Mouse (Mus musculus): ENCODE measurements around the gene Ier5. TPM values are rescaled to one million over a fixed set of nuclear protein-coding genes. Genes with fewer than 3 reads are reported as not detected.

Gene Ier5
- polyA plus RNA-seq, 1 experiment from 2014 or later: 7.3 TPM

- Histone ChIP-seq H3K9me3 (replicated peaks; ENCODE audit: control insufficient read depth, low read length) (no peaks in the 10 kb centered on the region), H3K4me2 (peak overlapping the region; percentile 29), H3K4me1 (ENCODE audit: control insufficient read depth, insufficient read depth, low read length) (peaks cover 22% of the 10 kb centered on the region), H3K9ac (ENCODE audit: low read depth, low read length) (0 out of 2 replicates have a peak overlapping the region, but pooled peaks have one; percentile 31), H3K36me3 (ENCODE audit: control insufficient read depth, insufficient read depth, low read length) (no peaks in the 10 kb centered on the region), H3K27me3 (ENCODE audit: control insufficient read depth, insufficient read depth, low read length) (no peaks in the 10 kb centered on the region), H3K27ac (ENCODE audit: low read depth, low read length) (peak overlapping the region; percentile 54), H3K4me3 (ENCODE audit: low read depth, low read length) (no peak overlapping the region)
- WGBS (ENCODE audit: insufficient replicate concordance): 10% methylated on average over 14 of the region's 14 CpGs
- peak; percentile 64; the same call in 1 of the 2 replicates for ATAC-seq (replicated peaks; ENCODE audit: insufficient number of reproducible peaks, low FRiP score, low TSS enrichment)
Measured at GRCm38 (mm10) chr1:155059505-155059904, 39.9 kb downstream of the Ier5 start.

DNA sequence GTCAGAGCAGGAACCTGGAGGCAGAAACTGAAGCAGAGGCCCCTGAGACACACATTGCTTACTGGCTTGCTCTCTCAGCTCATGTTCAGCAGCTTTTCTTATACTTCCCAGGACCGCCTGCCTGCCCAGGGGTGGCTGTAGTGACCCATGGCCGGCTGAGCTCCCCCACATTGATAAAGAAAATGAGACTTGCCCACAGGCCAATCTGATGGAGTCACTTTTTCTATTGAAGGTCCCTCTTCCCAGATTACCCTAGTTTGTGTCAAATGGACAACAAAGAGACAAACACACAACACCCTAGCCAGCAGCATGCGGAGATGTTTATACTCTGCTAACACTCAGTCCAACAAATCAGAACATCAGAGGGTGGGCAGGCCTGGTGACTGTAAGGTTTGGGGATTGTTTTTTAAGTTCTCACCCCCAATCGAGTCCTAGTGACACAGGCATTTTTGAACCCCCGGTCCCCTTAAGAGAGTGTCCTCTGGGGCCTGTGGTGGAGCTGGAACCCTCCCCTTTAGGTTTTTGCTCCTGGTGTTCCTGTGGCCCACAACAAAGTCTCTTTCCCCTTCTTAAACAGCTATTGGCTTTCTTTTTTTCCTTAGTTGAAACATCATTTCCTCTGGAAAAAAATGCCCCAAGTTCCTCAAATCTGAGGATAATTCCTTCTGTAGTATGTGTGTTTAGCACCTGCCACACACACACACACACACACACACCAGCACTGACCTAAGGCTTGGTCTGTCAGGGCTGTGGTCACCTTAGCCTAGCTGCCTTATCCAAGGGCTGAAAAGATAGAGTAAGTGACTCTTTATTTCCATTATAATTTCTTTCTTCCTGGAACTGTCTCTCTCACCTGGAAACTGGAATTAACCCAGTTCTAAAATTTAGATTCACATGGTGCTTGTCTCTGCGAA lies 41.1 kb downstream of the Ier5 start:
- Histone ChIP-seq H3K4me1 (ENCODE audit: control insufficient read depth, insufficient read depth, low read length) (peaks cover 23% of the 10 kb centered on the region), H3K4me3 (ENCODE audit: low read depth, low read length) (no peak overlapping the region), H3K27ac (ENCODE audit: low read depth, low read length) (no peak overlapping the region), H3K36me3 (ENCODE audit: control insufficient read depth, insufficient read depth, low read length) (no peaks in the 10 kb centered on the region), H3K4me2 (no peak overlapping the region), H3K9me3 (replicated peaks; ENCODE audit: control insufficient read depth, low read length) (no peaks in the 10 kb centered on the region), H3K27me3 (ENCODE audit: control insufficient read depth, insufficient read depth, low read length) (no peaks in the 10 kb centered on the region), H3K9ac (ENCODE audit: low read depth, low read length) (no peak overlapping the region)
- ATAC-seq (replicated peaks; ENCODE audit: insufficient number of reproducible peaks, low FRiP score, low TSS enrichment): no peak
- WGBS (ENCODE audit: insufficient replicate concordance): 54% methylated on average over 6 of the region's 6 CpGs

- H3K27me3 ChIP-seq (ENCODE audit: control insufficient read depth, insufficient read depth, low read length): no peaks in the 10 kb centered on the region
- WGBS (ENCODE audit: insufficient replicate concordance): 97% methylated on average over 1 of the region's 1 CpGs
- H3K36me3 ChIP-seq (ENCODE audit: control insufficient read depth, insufficient read depth, low read length): no peaks in the 10 kb centered on the region
- no peak overlapping the region for H3K4me2 ChIP-seq
- H3K4me3 ChIP-seq (ENCODE audit: low read depth, low read length): no peak overlapping the region
- peaks cover 44% of the 10 kb centered on the region for H3K4me1 ChIP-seq (ENCODE audit: control insufficient read depth, insufficient read depth, low read length)
- no peak overlapping the region for H3K27ac ChIP-seq (ENCODE audit: low read depth, low read length)
- no peak overlapping the region for H3K9ac ChIP-seq (ENCODE audit: low read depth, low read length)
- H3K9me3 ChIP-seq (replicated peaks; ENCODE audit: control insufficient read depth, low read length): no peaks in the 10 kb centered on the region
- ATAC-seq (replicated peaks; ENCODE audit: insufficient number of reproducible peaks, low FRiP score, low TSS enrichment): no peak
Measured at GRCm38 (mm10) chr1:155056166-155056565, 43.3 kb downstream of the Ier5 start.

GRCm38 (mm10) chr1:155055041-155055440 lies 44.4 kb downstream of the Ier5 start:
- no peak for ATAC-seq (replicated peaks; ENCODE audit: insufficient number of reproducible peaks, low FRiP score, low TSS enrichment)
- no peaks in the 10 kb centered on the region for H3K27me3 ChIP-seq (ENCODE audit: control insufficient read depth, insufficient read depth, low read length)
- H3K36me3 ChIP-seq (ENCODE audit: control insufficient read depth, insufficient read depth, low read length): no peaks in the 10 kb centered on the region
- no peak overlapping the region for H3K9ac ChIP-seq (ENCODE audit: low read depth, low read length)
- 48% methylated on average over 3 of the region's 3 CpGs for WGBS (ENCODE audit: insufficient replicate concordance)
- H3K4me3 ChIP-seq (ENCODE audit: low read depth, low read length): no peak overlapping the region
- H3K9me3 ChIP-seq (replicated peaks; ENCODE audit: control insufficient read depth, low read length): no peaks in the 10 kb centered on the region
- H3K4me2 ChIP-seq: no peak overlapping the region
- peaks cover 48% of the 10 kb centered on the region for H3K4me1 ChIP-seq (ENCODE audit: control insufficient read depth, insufficient read depth, low read length)
- no peak overlapping the region for H3K27ac ChIP-seq (ENCODE audit: low read depth, low read length)

- 48% methylated on average over 6 of the region's 6 CpGs for WGBS (ENCODE audit: insufficient replicate concordance)
- H3K9ac ChIP-seq (ENCODE audit: low read depth, low read length): no peak overlapping the region
- no peak for ATAC-seq (replicated peaks; ENCODE audit: insufficient number of reproducible peaks, low FRiP score, low TSS enrichment)
- H3K27me3 ChIP-seq (ENCODE audit: control insufficient read depth, insufficient read depth, low read length): no peaks in the 10 kb centered on the region
- no peaks in the 10 kb centered on the region for H3K36me3 ChIP-seq (ENCODE audit: control insufficient read depth, insufficient read depth, low read length)
- no peak overlapping the region for H3K27ac ChIP-seq (ENCODE audit: low read depth, low read length)
- no peak overlapping the region for H3K4me3 ChIP-seq (ENCODE audit: low read depth, low read length)
- H3K4me2 ChIP-seq: no peak overlapping the region
- H3K4me1 ChIP-seq (ENCODE audit: control insufficient read depth, insufficient read depth, low read length): peaks cover 49% of the 10 kb centered on the region
- no peaks in the 10 kb centered on the region for H3K9me3 ChIP-seq (replicated peaks; ENCODE audit: control insufficient read depth, low read length)
Measured at GRCm38 (mm10) chr1:155054366-155054965, 45.0 kb downstream of the Ier5 start.

- H3K4me1 ChIP-seq (ENCODE audit: control insufficient read depth, insufficient read depth, low read length): peaks cover 46% of the 10 kb centered on the region
- H3K9ac ChIP-seq (ENCODE audit: low read depth, low read length): no peak overlapping the region
- H3K36me3 ChIP-seq (ENCODE audit: control insufficient read depth, insufficient read depth, low read length): no peaks in the 10 kb centered on the region
- H3K4me3 ChIP-seq (ENCODE audit: low read depth, low read length): no peak overlapping the region
- H3K27ac ChIP-seq (ENCODE audit: low read depth, low read length): peak overlapping the region; percentile 70
- 82% methylated on average over 1 of the region's 1 CpGs for WGBS (ENCODE audit: insufficient replicate concordance)
- no peaks in the 10 kb centered on the region for H3K9me3 ChIP-seq (replicated peaks; ENCODE audit: control insufficient read depth, low read length)
- H3K4me2 ChIP-seq: no peak overlapping the region
- H3K27me3 ChIP-seq (ENCODE audit: control insufficient read depth, insufficient read depth, low read length): no peaks in the 10 kb centered on the region
- ATAC-seq (replicated peaks; ENCODE audit: insufficient number of reproducible peaks, low FRiP score, low TSS enrichment): no peak
Measured at GRCm38 (mm10) chr1:155053296-155053695, 46.1 kb downstream of the Ier5 start.

DNA sequence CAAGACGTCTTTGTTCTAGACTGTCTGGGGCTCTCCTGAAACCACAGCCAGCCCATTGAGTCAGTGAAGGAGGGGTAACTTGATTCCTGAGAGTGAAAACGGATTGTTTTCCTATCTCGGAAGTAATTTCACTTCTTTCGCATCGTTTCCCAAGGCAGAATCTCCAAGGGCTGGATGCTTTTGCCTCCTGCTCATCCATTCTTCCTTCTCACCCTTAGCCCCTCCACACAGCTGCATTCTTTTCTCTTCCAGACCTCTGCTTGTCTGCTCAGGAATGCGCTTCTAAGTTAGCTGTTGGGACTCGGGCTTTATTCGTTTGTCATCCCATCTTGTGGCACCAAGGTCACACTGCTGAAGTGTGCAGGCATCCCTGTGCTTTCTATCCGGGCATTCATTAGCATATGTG lies 46.7 kb downstream of the Ier5 start:
- H3K9me3 ChIP-seq (replicated peaks; ENCODE audit: control insufficient read depth, low read length): no peaks in the 10 kb centered on the region
- H3K4me1 ChIP-seq (ENCODE audit: control insufficient read depth, insufficient read depth, low read length): peaks cover 46% of the 10 kb centered on the region
- WGBS (ENCODE audit: insufficient replicate concordance): 15% methylated on average over 9 of the region's 9 CpGs

DNA sequence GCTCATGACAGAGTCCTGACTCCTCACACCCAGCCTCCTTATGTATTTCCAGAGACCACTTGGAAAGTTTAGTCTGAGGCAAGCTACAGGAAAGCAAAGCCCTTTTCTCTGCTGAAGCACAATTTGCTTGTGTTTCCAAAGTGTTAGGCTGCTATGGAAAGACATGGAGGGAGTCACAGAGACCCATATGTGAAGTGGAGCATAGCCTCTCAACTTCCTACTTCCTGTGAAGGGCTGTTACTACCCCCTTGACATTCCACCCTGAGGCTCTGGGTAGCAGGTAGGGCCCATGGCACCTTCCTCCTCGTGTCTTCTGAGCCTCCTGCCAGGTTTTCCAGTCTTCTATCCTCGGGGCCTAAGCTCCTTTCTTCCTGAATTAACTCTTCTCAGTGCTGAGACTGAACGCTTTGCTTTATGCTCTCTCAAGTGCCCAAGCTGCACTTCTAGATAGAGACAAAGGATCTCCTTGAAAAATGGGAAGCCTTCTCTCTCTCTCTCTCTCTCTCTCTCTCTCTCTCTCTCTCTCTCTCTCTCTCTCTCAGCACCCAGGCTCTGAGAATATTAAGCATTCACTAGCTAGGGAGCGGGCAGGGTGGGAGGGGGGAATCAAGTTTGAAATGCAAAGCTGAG lies 47.2 kb downstream of the Ier5 start:
- 48% methylated on average over 4 of the region's 4 CpGs for WGBS (ENCODE audit: insufficient replicate concordance)
- Histone ChIP-seq H3K27ac (ENCODE audit: low read depth, low read length) (peak overlapping the region; percentile 36), H3K4me1 (ENCODE audit: control insufficient read depth, insufficient read depth, low read length) (peaks cover 46% of the 10 kb centered on the region), H3K9ac (ENCODE audit: low read depth, low read length) (peak overlapping the region; percentile 40; the same call in 1 of the 2 replicates), H3K9me3 (replicated peaks; ENCODE audit: control insufficient read depth, low read length) (no peaks in the 10 kb centered on the region), H3K4me2 (no peak overlapping the region; the same call in 1 of the 2 replicates), H3K27me3 (ENCODE audit: control insufficient read depth, insufficient read depth, low read length) (no peaks in the 10 kb centered on the region), H3K36me3 (ENCODE audit: control insufficient read depth, insufficient read depth, low read length) (no peaks in the 10 kb centered on the region), H3K4me3 (ENCODE audit: low read depth, low read length) (no peak overlapping the region)
- no peak for ATAC-seq (replicated peaks; ENCODE audit: insufficient number of reproducible peaks, low FRiP score, low TSS enrichment)

More for the DNA sequence above, 46.7 kb downstream of the Ier5 start:
- Histone ChIP-seq H3K27me3 (ENCODE audit: control insufficient read depth, insufficient read depth, low read length) (no peaks in the 10 kb centered on the region), H3K36me3 (ENCODE audit: control insufficient read depth, insufficient read depth, low read length) (no peaks in the 10 kb centered on the region), H3K9ac (ENCODE audit: low read depth, low read length) (0 out of 2 replicates have a peak overlapping the region, but pooled peaks have one; percentile 3), H3K4me3 (ENCODE audit: low read depth, low read length) (no peak overlapping the region), H3K4me2 (no peak overlapping the region; the same call in 1 of the 2 replicates), H3K27ac (ENCODE audit: low read depth, low read length) (peak overlapping the region; percentile 70)
- no peak for ATAC-seq (replicated peaks; ENCODE audit: insufficient number of reproducible peaks, low FRiP score, low TSS enrichment)
